Mouse (Mus musculus) MEL (cell line): Measurements from ENCODE around the gene Abcc3. TPM values are rescaled to one million over a fixed set of nuclear protein-coding genes. Genes with fewer than 3 reads are reported as not detected.
A peak's percentile ranks its signal among the peaks of the same experiment; 100 is the strongest.

Experiments used
- DNase-seq: peaks from one replicate; pipeline ENCODE4 v3.0.0; 2011; ENCODE audit warnings: low read depth, low spot score
- H3K27ac ChIP-seq: 2 replicates; pipeline ENCODE4 v1.5.1; 2012; ENCODE audit warnings: low read depth, mild to moderate bottlenecking, control low read depth, low read length, moderate library complexity; ENCODE audit not compliant: control insufficient read depth
- H3K27me3 ChIP-seq, 2 experiments: fragments of 150-350 bp in 1 of 2; sonication (generic) in 1 of 2; 2 replicates each; pipeline ENCODE4 v1.6.1; 2012; ENCODE audit warnings: low read length in 2 of 2, mild to moderate bottlenecking in 2 of 2, improper control_type of control experiment in 1 of 2, moderate library complexity in 1 of 2; ENCODE audit not compliant: insufficient read depth in 2 of 2, control insufficient read depth in 1 of 2
- H3K36me3 ChIP-seq, 2 experiments: 2 replicates each; pipeline ENCODE4 v1.6.1; 2012 to 2014; ENCODE audit warnings: low read length in 2 of 2, improper control_type of control experiment in 1 of 2, inconsistent platforms in 1 of 2, mild to moderate bottlenecking in 1 of 2; ENCODE audit not compliant: insufficient read depth in 2 of 2, control insufficient read depth in 1 of 2
- H3K4me1 ChIP-seq, 2 experiments: fragments of 150-350 bp in 1 of 2; sonication (generic) in 1 of 2; 2 replicates each; pipeline ENCODE4 v1.6.1; 2012; ENCODE audit warnings: low read length in 2 of 2, improper control_type of control experiment in 1 of 2, mild to moderate bottlenecking in 1 of 2; ENCODE audit not compliant: insufficient read depth in 2 of 2, control insufficient read depth in 1 of 2
- H3K4me3 ChIP-seq, 2 experiments: fragments of 150-350 bp in 1 of 2; sonication (generic) in 1 of 2; 2 replicates each; pipeline ENCODE4 v1.5.1; 2012; ENCODE audit warnings: low read depth in 2 of 2, low read length in 2 of 2, mild to moderate bottlenecking in 2 of 2, moderate library complexity in 2 of 2, control low read depth in 1 of 2, improper control_type of control experiment in 1 of 2; ENCODE audit not compliant: control insufficient read depth in 1 of 2, insufficient read depth in 1 of 2
- H3K79me2 ChIP-seq: 2 replicates; pipeline ENCODE4 v1.6.1; 2012; ENCODE audit warnings: mild to moderate bottlenecking, low read length, moderate library complexity; ENCODE audit not compliant: control insufficient read depth, poor library complexity, insufficient read depth
- H3K9ac ChIP-seq: 2 replicates; pipeline ENCODE4 v1.6.1; 2012; ENCODE audit warnings: low read depth, mild to moderate bottlenecking, control low read depth, low read length, moderate library complexity; ENCODE audit not compliant: control insufficient read depth, poor library complexity, severe bottlenecking
- H3K9me3 ChIP-seq: fragments of 150-350 bp; sonication (generic); replicated peaks from 2 replicates; pipeline ENCODE4 v1.6.1; 2012; ENCODE audit warnings: mild to moderate bottlenecking, low read length, improper control_type of control experiment, moderate library complexity; ENCODE audit not compliant: insufficient read depth
- CHD2 ChIP-seq: IDR thresholded peaks from 2 replicates; pipeline ENCODE4 v1.6.1; 2011; ENCODE audit warnings: low read length, improper control_type of control experiment
- CTCF ChIP-seq, 3 experiments: IDR thresholded peaks in 2 of 3; conservative IDR thresholded peaks in 1 of 3; 2 replicates each; pipeline ENCODE4 v1.5.1; 2011 to 2012; ENCODE audit warnings: low read length in 3 of 3, low read depth in 2 of 3, mild to moderate bottlenecking in 2 of 3, improper control_type of control experiment in 1 of 3, inconsistent platforms in 1 of 3, mixed read lengths in 1 of 3, moderate library complexity in 1 of 3; ENCODE audit not compliant: control insufficient read depth in 1 of 3, insufficient read depth in 1 of 3, poor library complexity in 1 of 3, severe bottlenecking in 1 of 3
- E2F4 ChIP-seq: IDR thresholded peaks from 2 replicates; pipeline ENCODE4 v1.6.1; 2011; ENCODE audit warnings: low read depth, low read length, improper control_type of control experiment, borderline replicate concordance
- ELF1 ChIP-seq: IDR thresholded peaks from 2 replicates; pipeline ENCODE4 v1.6.1; 2014; ENCODE audit warnings: low read depth, mild to moderate bottlenecking, inconsistent platforms, low read length, improper control_type of control experiment, moderate library complexity
- EP300 ChIP-seq, 2 experiments: IDR thresholded peaks; 2 replicates each; pipeline ENCODE4 v1.6.1; 2011; ENCODE audit warnings: improper control_type of control experiment in 2 of 2, low read length in 2 of 2, low read depth in 1 of 2, mild to moderate bottlenecking in 1 of 2
- GABPA ChIP-seq: IDR thresholded peaks from 2 replicates; pipeline ENCODE4 v1.6.1; 2012; ENCODE audit warnings: low read depth, mild to moderate bottlenecking, inconsistent platforms, low read length, improper control_type of control experiment, moderate library complexity
- GATA1 ChIP-seq: IDR thresholded peaks from 2 replicates; pipeline ENCODE4 v1.6.1; 2011; ENCODE audit warnings: low read depth, low read length, improper control_type of control experiment
- JUND ChIP-seq: IDR thresholded peaks from 2 replicates; pipeline ENCODE4 v1.6.1; 2011; ENCODE audit warnings: low read depth, mild to moderate bottlenecking, improper control_type of control experiment, low read length
- MAX ChIP-seq: IDR thresholded peaks from 2 replicates; pipeline ENCODE4 v1.6.1; 2011; ENCODE audit warnings: low read length, improper control_type of control experiment
- MAZ ChIP-seq: IDR thresholded peaks from 2 replicates; pipeline ENCODE4 v1.6.1; 2012; ENCODE audit warnings: low read depth, mild to moderate bottlenecking, inconsistent platforms, low read length, improper control_type of control experiment
- MEF2A ChIP-seq: IDR thresholded peaks from 2 replicates; pipeline ENCODE4 v1.6.1; 2014; ENCODE audit warnings: low read depth, mild to moderate bottlenecking, inconsistent platforms, low read length, improper control_type of control experiment; ENCODE audit not compliant: poor library complexity, insufficient replicate concordance, severe bottlenecking; ENCODE audit errors: extremely low read depth
- MXI1 ChIP-seq: IDR thresholded peaks from 2 replicates; pipeline ENCODE4 v1.6.1; 2011; ENCODE audit warnings: mild to moderate bottlenecking, low read depth, low read length, improper control_type of control experiment
- MYC ChIP-seq: IDR thresholded peaks from 2 replicates; pipeline ENCODE4 v1.6.1; 2011; ENCODE audit warnings: low read depth, mild to moderate bottlenecking, low read length, improper control_type of control experiment, moderate library complexity
- RAD21 ChIP-seq: IDR thresholded peaks from 2 replicates; pipeline ENCODE4 v1.6.1; 2011; ENCODE audit warnings: mild to moderate bottlenecking, low read depth, low read length, improper control_type of control experiment
- SIN3A ChIP-seq: IDR thresholded peaks from 2 replicates; pipeline ENCODE4 v1.6.1; 2012; ENCODE audit warnings: low read length, improper control_type of control experiment, inconsistent platforms
- SMC3 ChIP-seq: IDR thresholded peaks from 2 replicates; pipeline ENCODE4 v1.6.1; 2011; ENCODE audit warnings: low read depth, low read length, improper control_type of control experiment
- TAL1 ChIP-seq: IDR thresholded peaks from 2 replicates; pipeline ENCODE4 v1.6.1; 2012; ENCODE audit warnings: mild to moderate bottlenecking, inconsistent platforms, low read length, moderate library complexity, mixed read lengths
- TBP ChIP-seq: IDR thresholded peaks from 2 replicates; pipeline ENCODE4 v1.8.0; 2011; ENCODE audit warnings: low read depth, low read length, improper control_type of control experiment
- UBTF ChIP-seq: IDR thresholded peaks from 2 replicates; pipeline ENCODE4 v1.6.1; 2012; ENCODE audit warnings: low read depth, mild to moderate bottlenecking, inconsistent platforms, low read length, improper control_type of control experiment, moderate library complexity, borderline replicate concordance; ENCODE audit not compliant: insufficient read depth
- USF1 ChIP-seq: IDR thresholded peaks from 2 replicates; pipeline ENCODE4 v1.6.1; 2014; ENCODE audit warnings: low read depth, mild to moderate bottlenecking, inconsistent platforms, low read length, improper control_type of control experiment, moderate library complexity
- ZMIZ1 ChIP-seq: IDR thresholded peaks from 2 replicates; pipeline ENCODE4 v1.6.1; 2012; ENCODE audit warnings: low read depth, mild to moderate bottlenecking, inconsistent platforms, low read length, improper control_type of control experiment, moderate library complexity
- polyA plus RNA-seq, 2 experiments: library from polyadenylated mRNA; stranded (reverse) in 1 of 2; unstranded in 1 of 2; fragments of >175 nt in 1 of 2; fragments of >200 nt in 1 of 2; gene quantifications; 2 replicates each; pipeline versions ENCODE4 v1.2.1 to v1.2.4; 2012; ENCODE audit warnings: low replicate concordance in 2 of 2, low read depth in 1 of 2; ENCODE audit not compliant: insufficient read length in 2 of 2, insufficient read depth in 1 of 2, missing spikeins in 1 of 2
- total RNA-seq: library from RNA; depleted of rRNA; stranded (reverse); fragments of 300-350 nt; gene quantifications from 2 replicates; pipeline ENCODE4 v1.2.3, GENCODE M21; 2012

Abcc3 gene
- total and polyA plus RNA-seq, 3 experiments, result 0.27 to 0.29 TPM; not detected in 1

DNA sequence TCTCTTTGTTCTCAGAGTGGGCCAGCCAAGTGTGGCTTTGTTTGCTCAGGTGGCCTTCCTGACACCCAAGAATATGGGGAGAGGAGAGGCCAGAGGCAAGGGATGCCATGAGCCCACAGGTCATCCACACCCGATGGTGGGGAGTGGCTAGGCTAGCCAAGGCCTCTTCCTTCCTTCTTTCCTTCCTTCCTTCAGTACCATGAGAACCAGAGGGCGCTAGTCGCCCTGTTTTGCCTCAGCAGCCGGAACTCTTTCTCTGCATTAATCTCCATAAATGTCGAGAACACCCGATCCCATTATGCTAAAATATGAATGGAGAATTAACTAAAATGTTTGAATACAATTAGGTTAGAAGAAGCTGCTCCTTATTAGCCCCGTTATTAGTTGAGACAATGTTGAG, 27.5 kb upstream of the Abcc3 start:
- Histone ChIP-seq H3K79me2 (no peaks in the 10 kb centered on the region), H3K36me3 (no peaks in the 10 kb centered on the region), H3K27me3 (peaks cover 11 to 14% of the 10 kb centered on the region in 2 experiments), H3K27ac (no peak overlapping the region), H3K9me3 (no peaks in the 10 kb centered on the region), H3K9ac (no peak overlapping the region), H3K4me1 (no peaks in the 10 kb centered on the region), H3K4me3 (no peak overlapping the region)
- peak in 2 of 3 experiments; percentile 35 to 39; a peak in 4 of 6 replicates for TF ChIP-seq CTCF (IDR thresholded peaks at IDR 0.05 in 2 of 3, conservative IDR thresholded peaks at IDR 0.05 in 1 of 3; ENCODE audit: control insufficient read depth in 1 of 3, insufficient read depth in 1 of 3, low read depth in 2 of 3, low read length in 3 of 3, poor library complexity in 1 of 3, severe bottlenecking in 1 of 3)
- peak; percentile 33 for TF ChIP-seq SMC3
- no peak for TF ChIP-seq MXI1
- TF ChIP-seq RAD21, result peak; percentile 31
- no peak for TF ChIP-seq ELF1
- peak; percentile 16 for DNase-seq

- peaks cover 10 to 14% of the 10 kb centered on the region in 2 experiments for H3K27me3 ChIP-seq
- TF ChIP-seq TAL1, result no peak
- TF ChIP-seq GATA1, result no peak
- TF ChIP-seq CHD2, result no peak
- TF ChIP-seq EP300 (IDR thresholded peaks at IDR 0.05; ENCODE audit: low read depth in 1 of 2, low read length in 2 of 2), result no peak
- TF ChIP-seq MEF2A, result no peak
- TF ChIP-seq RAD21, result no peak
- no peak for TF ChIP-seq SIN3A
- no peak for TF ChIP-seq MYC
- TF ChIP-seq, all 39 proteins: peak for 0
- no peak for DNase-seq
- no peak overlapping the region for H3K27ac ChIP-seq
- H3K9me3 ChIP-seq, result no peaks in the 10 kb centered on the region
- no peaks in the 10 kb centered on the region for H3K79me2 ChIP-seq
- H3K4me3 ChIP-seq, result no peak overlapping the region
- no peak overlapping the region for H3K9ac ChIP-seq
- no peaks in the 10 kb centered on the region for H3K36me3 ChIP-seq
- H3K4me1 ChIP-seq, result no peaks in the 10 kb centered on the region
Observed at GRCm38 (mm10) chr11:94419004-94419727, 26.4 kb upstream of the Abcc3 start.

- peaks cover 0 to 6% of the 10 kb centered on the region in 2 experiments; a peak in 2 of 4 replicates for H3K27me3 ChIP-seq
- TF ChIP-seq CHD2 (no peak), E2F4 (no peak), GABPA (no peak), EP300 (IDR thresholded peaks at IDR 0.05; ENCODE audit: low read depth in 1 of 2, low read length in 2 of 2) (no peak), RAD21 (no peak), TBP (no peak), TAL1 (no peak), MAZ (no peak), MAX (no peak), UBTF (no peak), USF1 (no peak), ZMIZ1 (no peak), ELF1 (no peak), JUND (no peak), MYC (no peak), GATA1 (no peak), CTCF (IDR thresholded peaks at IDR 0.05 in 2 of 3, conservative IDR thresholded peaks at IDR 0.05 in 1 of 3; ENCODE audit: control insufficient read depth in 1 of 3, insufficient read depth in 1 of 3, low read depth in 2 of 3, low read length in 3 of 3, poor library complexity in 1 of 3, severe bottlenecking in 1 of 3) (no peak)
- no peak overlapping the region for H3K9ac ChIP-seq
Observed at GRCm38 (mm10) chr11:94414042-94414441, 21.2 kb upstream of the Abcc3 start.

More at GRCm38 (mm10) chr11:94414042-94414441, 21.2 kb upstream of the Abcc3 start:
- Histone ChIP-seq H3K9me3 (no peaks in the 10 kb centered on the region), H3K4me1 (no peaks in the 10 kb centered on the region), H3K4me3 (no peak overlapping the region), H3K27ac (no peak overlapping the region), H3K79me2 (no peaks in the 10 kb centered on the region), H3K36me3 (no peaks in the 10 kb centered on the region)
- no peak for DNase-seq
